Mouse (Mus musculus) Muller cell, postnatal 12 days (primary cell): ENCODE data around the gene Nap1l5.

Experiments
- DNase-seq: peaks from one replicate; pipeline ENCODE4 v3.0.0-alpha.2; 2015; ENCODE audit errors: inconsistent ontology term

Gene Nap1l5

DNA sequence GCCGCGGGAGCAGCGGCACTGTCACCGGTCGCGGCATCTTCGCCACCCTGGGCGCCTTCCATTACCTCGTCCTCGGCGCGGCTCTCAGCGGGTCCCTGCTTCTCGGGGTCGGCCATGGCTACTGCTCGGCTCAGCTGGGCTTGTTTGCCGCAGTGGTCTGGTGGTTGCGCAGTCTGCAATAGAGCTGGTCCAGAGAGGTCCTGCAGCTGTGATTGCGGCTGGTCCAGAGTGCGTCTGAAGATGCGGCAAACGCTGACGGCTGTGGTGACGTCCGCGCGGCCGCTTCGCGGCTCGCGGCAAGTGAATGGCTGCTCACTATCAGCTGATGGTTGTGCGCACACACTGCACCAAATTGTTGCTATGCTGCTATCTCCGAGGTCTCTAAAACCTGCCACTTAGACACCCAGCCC, at the start of gene Nap1l5:
TSS of gene Nap1l5 (minus strand) at position 225 of the 410 bp plus-strand sequence.
- peak; percentile 33 for DNase-seq

- DNase-seq: peak; percentile 27
Measured at GRCm38 (mm10) chr6:58951128-58951992, 44.5 kb upstream of the Nap1l5 start.

DNA sequence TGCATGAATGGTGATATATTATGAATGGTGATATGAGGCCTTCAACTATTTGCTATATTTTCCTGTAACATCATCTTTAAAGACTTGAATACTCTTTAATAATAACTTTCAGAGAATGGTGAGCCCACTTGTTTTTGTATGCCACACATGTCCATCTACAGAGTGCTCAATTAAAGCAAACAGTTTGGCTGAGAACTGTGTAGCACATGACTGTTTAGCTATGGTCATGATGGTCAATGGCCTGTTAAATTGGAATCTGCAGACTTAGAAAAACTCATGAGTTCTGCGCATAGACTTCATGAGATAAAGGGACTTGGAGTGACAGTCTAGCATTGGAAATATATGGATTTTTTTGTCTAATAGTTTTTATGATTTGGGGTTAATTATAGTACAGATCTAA, 43.5 kb upstream of the Nap1l5 start:
- no peak for DNase-seq

DNA sequence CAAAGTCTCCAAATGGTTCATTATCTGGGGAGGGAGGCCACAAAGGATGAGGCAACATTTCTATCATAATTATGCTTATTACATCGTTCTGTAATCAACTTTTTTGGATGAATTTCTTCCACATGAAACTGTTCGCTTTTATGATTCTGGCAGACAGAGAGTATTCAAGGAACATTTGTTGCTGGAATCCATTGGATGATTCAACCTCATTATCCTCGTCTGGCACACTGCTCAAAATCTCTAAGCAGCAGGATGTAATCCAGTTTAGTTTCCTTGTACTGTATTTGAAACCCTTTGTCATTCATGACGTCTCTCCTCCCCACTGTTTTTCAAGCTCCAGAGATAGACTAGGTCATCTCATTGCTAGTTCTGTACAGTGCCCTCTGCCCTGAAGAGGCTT, 40.0 kb upstream of the Nap1l5 start:
- DNase-seq: peak; percentile 85

DNA sequence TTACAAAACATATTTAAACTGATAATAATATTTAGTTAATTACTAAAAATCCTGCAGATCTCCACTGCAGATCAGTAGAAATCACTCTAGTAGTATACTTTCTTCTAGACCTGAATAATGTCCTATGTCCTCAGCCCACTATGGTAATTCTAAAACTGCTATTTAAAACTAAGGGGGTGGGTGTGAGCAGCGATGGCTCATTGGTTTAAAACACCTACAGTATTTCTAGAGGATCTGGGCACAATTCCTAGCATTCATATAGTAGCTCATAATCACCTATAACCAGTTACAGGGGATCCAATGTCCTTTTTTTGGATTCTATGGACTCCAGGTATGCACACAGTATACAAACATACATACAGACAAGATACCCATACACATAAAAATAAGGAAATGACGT, 39.4 kb upstream of the Nap1l5 start:
- no peak for DNase-seq

- DNase-seq: no peak
Measured at GRCm38 (mm10) chr6:58943958-58944357, 37.1 kb upstream of the Nap1l5 start.

GRCm38 (mm10) chr6:58942276-58942675, 35.4 kb upstream of the Nap1l5 start:
- DNase-seq: no peak

GRCm38 (mm10) chr6:58937726-58938125, 30.9 kb upstream of the Nap1l5 start:
- no peak for DNase-seq

DNA sequence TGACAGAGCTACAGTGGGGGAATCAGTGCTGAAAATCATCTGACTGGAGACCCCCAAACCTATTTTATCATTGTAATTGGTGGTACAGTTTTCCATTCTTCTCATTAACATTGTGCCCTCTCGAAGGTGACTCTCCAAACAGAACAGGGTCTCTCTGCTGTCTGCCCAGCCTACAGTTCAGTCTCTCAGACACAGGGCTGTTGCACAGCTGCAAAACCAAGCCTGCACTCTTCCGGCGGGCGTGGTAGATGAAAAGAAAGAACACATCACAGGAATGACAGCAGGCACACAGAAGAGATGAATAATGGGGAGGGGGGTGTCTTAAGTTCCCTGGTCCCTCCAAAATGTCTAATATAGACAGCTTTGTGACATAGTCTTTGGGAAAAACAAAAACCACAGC, 27.3 kb upstream of the Nap1l5 start:
- DNase-seq: no peak

DNA sequence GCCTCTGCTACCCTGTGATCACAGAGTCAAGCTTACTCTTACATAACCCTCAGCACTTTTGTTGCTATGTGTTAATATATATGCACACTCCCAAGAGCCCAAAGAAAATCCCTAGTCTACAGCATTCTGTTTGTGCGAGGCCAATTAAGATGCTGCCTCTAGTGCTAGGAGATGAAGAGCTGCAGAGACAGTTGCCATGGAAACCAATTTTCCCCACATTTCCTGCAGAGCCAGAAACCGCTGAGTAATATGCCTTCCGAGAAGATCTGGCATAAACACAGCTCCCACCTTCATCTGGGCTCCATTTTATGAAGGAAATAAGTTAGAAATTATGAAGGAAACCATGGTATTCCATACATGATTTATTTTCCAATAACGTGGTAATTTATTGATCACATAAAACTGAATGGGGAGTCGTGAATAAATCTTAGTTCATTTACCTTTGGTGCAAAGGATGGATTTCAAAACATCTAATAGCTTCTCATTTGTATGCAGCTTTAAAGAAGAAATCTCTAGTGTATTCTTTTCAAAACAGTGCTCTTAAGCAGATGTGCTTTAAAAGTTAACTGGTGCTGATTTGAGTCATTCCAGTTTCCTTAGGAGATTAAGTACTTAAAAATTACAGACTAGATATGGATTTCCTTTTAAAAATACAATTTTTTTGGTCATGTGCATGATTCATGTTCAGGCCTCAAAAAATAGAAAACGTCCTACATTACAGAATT, 26.5 kb upstream of the Nap1l5 start:
- DNase-seq: no peak

- no peak for DNase-seq
Measured at GRCm38 (mm10) chr6:58932515-58933188, 25.8 kb upstream of the Nap1l5 start.

DNA sequence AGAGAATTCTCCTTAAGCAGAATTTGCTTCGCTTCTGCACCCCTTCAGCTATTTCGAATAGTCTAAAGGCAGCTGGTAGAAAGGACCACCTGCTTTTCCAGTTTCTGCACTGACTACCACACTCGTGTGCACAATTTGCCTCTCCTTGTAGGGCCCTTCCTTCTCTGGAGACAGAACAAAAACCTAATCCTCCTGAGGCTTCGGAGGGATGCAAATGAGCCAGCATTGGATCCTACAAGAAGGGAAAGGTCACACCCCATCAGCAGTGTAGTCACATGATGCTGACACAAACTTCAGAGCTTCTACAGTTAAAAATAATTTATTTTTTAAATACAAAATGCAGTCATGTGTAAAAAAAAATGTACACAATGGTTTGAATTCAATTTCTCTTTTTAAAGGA, 24.3 kb upstream of the Nap1l5 start:
- no peak for DNase-seq

DNA sequence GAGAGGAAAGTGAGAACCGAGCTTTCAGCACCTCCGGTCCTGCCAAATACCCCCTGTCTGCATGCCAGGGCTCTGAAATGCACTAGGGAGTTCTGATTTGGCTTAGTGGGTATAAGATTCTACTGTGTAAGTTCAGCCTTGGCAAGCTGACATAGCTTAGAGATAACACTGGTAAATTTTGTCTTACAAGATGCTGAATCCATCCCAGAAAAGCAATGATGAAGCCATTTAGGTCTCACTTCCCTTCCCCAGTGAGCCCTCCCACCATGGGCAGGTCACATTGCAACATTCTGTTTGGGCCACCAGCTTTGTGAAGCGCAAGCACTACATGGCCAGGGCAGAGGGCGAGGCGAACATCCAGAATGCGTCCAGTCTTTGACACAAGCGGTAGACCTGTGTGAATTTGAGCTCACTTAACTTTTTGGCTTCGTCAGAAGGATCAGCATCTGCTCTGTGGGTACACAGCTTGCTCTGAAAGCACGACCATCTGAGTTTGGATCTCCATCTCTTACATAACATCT, 23.1 kb upstream of the Nap1l5 start:
- DNase-seq: no peak

DNA sequence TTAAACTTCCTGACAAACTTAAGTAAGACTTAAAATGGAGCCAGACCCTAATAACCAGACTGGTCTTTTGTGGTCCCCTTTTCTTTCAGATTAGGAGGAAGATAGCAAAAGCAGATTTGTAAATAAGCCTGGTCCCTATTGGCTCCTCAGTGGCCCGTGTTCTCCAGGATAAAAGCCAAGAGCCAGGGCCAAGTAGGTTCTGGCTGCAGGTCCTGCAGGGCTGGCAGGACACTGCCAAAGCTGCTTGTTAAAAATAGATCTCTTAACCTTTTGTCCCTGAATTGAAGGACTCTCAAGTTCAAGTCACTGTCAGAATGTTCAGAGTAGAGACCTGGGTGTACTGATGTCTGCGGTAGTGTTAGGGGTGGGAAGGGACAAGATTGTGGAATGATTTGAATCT, 21.0 kb upstream of the Nap1l5 start:
- DNase-seq: peak; percentile 24

DNA sequence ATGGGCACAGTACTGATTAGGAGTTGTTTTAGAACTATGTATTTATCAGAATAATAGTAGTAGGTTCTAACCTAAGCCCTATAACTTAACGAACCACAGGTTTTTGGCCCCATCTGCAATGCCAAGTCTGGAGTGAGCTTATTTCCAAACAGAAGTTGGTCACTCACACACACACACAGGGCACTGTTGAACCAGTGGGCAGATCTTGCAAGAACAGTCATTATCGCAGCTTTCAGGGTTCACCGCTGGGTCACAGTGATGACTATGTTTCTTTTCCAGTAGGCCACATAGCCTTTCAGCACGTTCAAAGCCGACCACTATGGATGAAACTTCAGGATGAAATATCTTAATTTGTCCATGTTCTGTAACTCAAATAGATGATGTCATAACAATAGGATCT, 15.6 kb upstream of the Nap1l5 start:
- peak; percentile 34 for DNase-seq

GRCm38 (mm10) chr6:58921623-58922022, 14.7 kb upstream of the Nap1l5 start:
- no peak for DNase-seq

DNA sequence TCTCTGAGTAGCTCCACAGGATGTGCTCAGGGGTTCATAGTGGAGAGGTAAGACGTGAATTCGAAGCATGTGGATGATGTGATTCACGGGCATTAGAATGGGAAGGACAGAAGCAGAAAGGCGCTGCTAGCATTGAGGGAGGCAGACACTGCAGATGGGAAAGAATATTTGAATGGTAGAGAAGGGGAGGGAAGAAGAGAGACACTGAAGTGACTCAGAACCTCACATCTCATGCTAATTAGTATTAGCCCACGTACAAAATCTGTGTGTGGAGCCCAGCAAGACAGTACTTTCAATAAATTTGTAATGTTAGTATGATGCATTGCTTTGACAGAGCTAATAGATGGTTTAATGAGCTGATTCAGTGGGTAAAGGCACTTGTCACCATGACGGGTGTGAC, 13.9 kb upstream of the Nap1l5 start:
- no peak for DNase-seq

DNA sequence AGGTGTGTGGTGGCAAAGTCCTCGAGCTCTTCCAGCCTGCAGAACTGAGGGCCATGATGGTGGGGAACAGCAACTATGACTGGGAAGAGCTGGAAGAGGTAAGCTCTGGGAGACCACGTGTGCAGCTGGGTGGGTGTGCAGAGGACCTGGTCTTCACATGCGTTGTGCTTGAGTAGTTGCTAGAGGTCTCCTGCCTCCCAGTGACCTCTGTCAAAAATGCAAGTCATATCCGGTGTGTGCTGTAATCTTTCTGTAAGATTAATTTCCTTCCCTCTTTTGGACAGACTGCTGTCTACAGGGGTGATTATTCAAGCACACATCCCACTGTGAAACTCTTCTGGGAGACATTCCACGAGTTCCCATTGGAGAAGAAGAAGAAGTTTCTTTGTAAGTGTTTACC, 9.6 kb upstream of the Nap1l5 start:
- no peak for DNase-seq

- DNase-seq: no peak
Measured at GRCm38 (mm10) chr6:58913971-58914370, 7.1 kb upstream of the Nap1l5 start.

GRCm38 (mm10) chr6:58913551-58913950, 6.7 kb upstream of the Nap1l5 start:
- no peak for DNase-seq

GRCm38 (mm10) chr6:58912842-58913241, 6.0 kb upstream of the Nap1l5 start:
- DNase-seq: no peak

GRCm38 (mm10) chr6:58907791-58908190, 915 bp upstream of the Nap1l5 start:
- DNase-seq: no peak
